Mouse (Mus musculus) liver, adult 2 months (tissue): ENCODE data around the gene Nfyc. TPM values are rescaled to one million over a fixed set of nuclear protein-coding genes. Genes with fewer than 3 reads are reported as not detected.

Experiments used
- DNase-seq: peaks from one replicate; pipeline ENCODE4 v3.0.0-alpha.2; 2011; ENCODE audit warnings: low read depth, low spot score; ENCODE audit errors: extremely low read depth
- H3K27ac ChIP-seq: fragments of 200-500 bp; replicated peaks from 2 replicates; pipeline ENCODE4 v1.5.1; 2012; ENCODE audit warnings: low read depth, mild to moderate bottlenecking, control low read depth, inconsistent platforms, low read length; ENCODE audit not compliant: insufficient read depth
- H3K27me3 ChIP-seq: fragments of 200-500 bp; 2 replicates; pipeline ENCODE4 v1.6.1; 2012; ENCODE audit warnings: mild to moderate bottlenecking, moderate library complexity, low read length, inconsistent platforms; ENCODE audit not compliant: control insufficient read depth, insufficient read depth
- H3K36me3 ChIP-seq: fragments of 200-500 bp; 2 replicates; pipeline ENCODE4 v1.6.1; 2012; ENCODE audit warnings: low read length, inconsistent platforms; ENCODE audit not compliant: control insufficient read depth, insufficient read depth
- H3K4me1 ChIP-seq: fragments of 200-500 bp; 2 replicates; pipeline ENCODE4 v1.6.1; 2011; ENCODE audit warnings: low read length; ENCODE audit not compliant: control insufficient read depth, insufficient read depth
- H3K4me3 ChIP-seq: fragments of 200-500 bp; 2 replicates; pipeline ENCODE4 v1.5.1; 2011; ENCODE audit warnings: low read depth, mild to moderate bottlenecking, control low read depth, low read length, moderate library complexity; ENCODE audit not compliant: insufficient read depth
- H3K79me2 ChIP-seq: fragments of 200-500 bp; 2 replicates; pipeline ENCODE4 v1.6.1; 2012; ENCODE audit warnings: inconsistent platforms, mild to moderate bottlenecking, low read length, moderate library complexity; ENCODE audit not compliant: control insufficient read depth, insufficient read depth
- H3K9ac ChIP-seq: fragments of 200-500 bp; 2 replicates; pipeline ENCODE4 v1.6.1; 2012; ENCODE audit warnings: low read depth, mild to moderate bottlenecking, control low read depth, inconsistent platforms, low read length
- CTCF ChIP-seq: fragments of 200-500 bp; IDR thresholded peaks from 2 replicates; pipeline ENCODE4 v1.5.1; 2011; ENCODE audit warnings: low read depth, low read length, control low read depth
- POLR2A ChIP-seq: fragments of 200-500 bp; IDR thresholded peaks from 2 replicates; pipeline ENCODE4 v1.6.1; 2011; ENCODE audit warnings: low read length, control low read depth; ENCODE audit not compliant: insufficient read depth; ENCODE audit errors: extremely low read depth
- WGBS: fragments of 180-500 bp; shearing (Covaris S2); methylation state at CpG from one replicate; pipeline ENCODE4 v1.1.7; 2018; 5-methylcytosine and 5-hydroxymethylcytosine counted together
- polyA plus RNA-seq: library from polyadenylated mRNA; depleted of rRNA; stranded (reverse); fragments of >200 nt; gene quantifications from 2 replicates; pipeline ENCODE4 v1.2.3, GENCODE M21; 2012
- total RNA-seq: library from RNA; depleted of rRNA; stranded (reverse); fragments of >200 nt; gene quantifications from 2 replicates; pipeline ENCODE4 v1.2.3, GENCODE M21; 2014

The Nfyc gene
- total and polyA plus RNA-seq, 2 experiments, result 21.5 to 73.6 TPM

DNA sequence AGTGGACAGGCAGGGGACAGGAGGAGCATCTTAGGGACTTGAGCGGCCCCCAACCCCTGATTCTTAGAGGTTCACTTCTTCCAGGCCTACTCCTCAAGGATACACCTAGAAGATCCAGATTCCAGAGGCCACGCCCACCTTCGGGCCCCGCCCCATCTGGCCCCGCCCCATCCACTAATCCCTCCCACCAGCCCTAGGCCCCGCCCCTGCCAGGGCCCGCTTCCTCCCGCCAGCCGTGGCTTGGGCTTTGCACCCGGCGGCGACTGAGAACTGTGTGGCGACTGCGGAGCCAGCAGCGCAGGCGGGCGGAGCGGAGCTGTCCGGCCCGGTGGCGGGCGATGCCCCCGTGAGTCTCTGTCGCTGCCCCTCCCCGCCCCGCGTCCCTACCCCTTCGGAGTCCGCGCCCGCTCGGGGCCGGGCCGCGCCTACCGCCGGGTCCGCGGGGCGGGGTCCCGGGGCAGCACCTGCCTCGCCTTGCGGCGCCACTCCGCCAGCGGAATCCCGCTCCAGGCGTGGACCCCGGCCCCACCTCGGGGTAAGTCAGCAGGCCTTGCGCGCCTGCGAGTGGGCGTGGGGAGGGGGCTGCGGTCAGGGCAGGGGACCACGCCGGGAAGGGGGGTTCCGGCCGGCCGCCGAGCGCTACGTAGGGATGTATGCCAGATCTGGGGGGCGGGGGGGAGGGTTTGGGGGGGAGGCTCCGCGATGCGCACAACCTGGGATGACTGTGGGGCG lies 23.4 kb upstream of the Nfyc start, which contains the start of gene Rims3:
Gene Rims3, plus strand, starts transcription at position 229 of the 732 bp plus-strand sequence.
- Histone ChIP-seq H3K4me1 (no peaks in the 10 kb centered on the region), H3K27me3 (peaks cover 6% of the 10 kb centered on the region; the same call in 1 of the 2 replicates), H3K79me2 (no peaks in the 10 kb centered on the region), H3K27ac (no peak within 1 kb of the TSS), H3K4me3 (peak within 1 kb of the TSS; percentile 63), H3K36me3 (no peaks in the 10 kb centered on the region), H3K9ac (peak within 1 kb of the TSS; percentile 71)
- TF ChIP-seq CTCF (no peak), POLR2A (no peak)
- no peak for DNase-seq
- whole genome bisulfite sequencing, result 7% methylated on average over 37 of the region's 68 CpGs

DNA sequence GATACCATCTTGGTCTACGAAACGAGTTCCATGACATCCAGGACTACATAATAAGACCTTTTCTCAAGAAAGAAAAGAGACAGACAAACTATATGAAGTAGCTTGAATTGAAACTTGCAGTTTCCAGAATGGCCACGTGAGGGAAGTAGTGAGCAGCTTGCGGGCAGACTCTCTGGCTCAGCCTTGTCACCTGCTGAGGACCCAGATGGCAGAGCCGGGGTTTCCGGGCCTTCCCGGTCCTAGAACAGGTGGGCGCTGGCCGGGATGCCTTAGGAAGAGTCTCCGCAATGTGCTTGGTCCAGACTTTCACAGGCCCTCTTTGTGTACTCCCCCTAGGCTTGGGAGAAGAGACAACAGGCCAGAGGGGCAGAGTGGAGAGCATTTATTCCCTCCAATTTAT lies 19.6 kb upstream of the Nfyc start:
- no peak overlapping the region for H3K27ac ChIP-seq
- H3K4me3 ChIP-seq, result no peak overlapping the region
- no peaks in the 10 kb centered on the region for H3K79me2 ChIP-seq
- H3K9ac ChIP-seq, result no peak overlapping the region
- H3K4me1 ChIP-seq, result no peaks in the 10 kb centered on the region
- WGBS, result 3% methylated on average over 10 of the region's 10 CpGs
- no peaks in the 10 kb centered on the region for H3K36me3 ChIP-seq
- DNase-seq, result peak; percentile 23
- peaks cover 6% of the 10 kb centered on the region; the same call in 1 of the 2 replicates for H3K27me3 ChIP-seq
- TF ChIP-seq POLR2A (no peak), CTCF (peak; percentile 85)

DNA sequence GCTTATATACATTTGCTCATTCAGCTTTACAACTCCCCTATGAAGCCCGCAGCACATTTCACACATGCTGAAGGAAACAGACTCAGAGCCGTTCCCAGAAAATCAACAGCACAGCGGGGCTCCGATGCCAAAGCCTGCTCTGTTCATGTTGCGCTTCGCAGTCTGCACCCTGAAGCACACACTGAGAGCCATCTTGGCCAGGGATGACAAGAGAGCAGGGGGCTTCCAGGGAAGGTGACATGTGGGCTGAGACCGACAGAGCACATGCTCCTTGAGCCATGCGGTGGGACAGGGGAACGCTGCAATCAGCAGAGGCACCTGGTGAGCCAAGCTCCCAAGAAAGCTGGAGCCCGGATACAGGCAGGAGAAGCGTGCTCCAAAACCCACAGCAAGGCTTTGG lies 18.1 kb upstream of the Nfyc start:
- H3K9ac ChIP-seq, result no peak overlapping the region
- no peaks in the 10 kb centered on the region for H3K79me2 ChIP-seq
- H3K27me3 ChIP-seq, result peaks cover 3% of the 10 kb centered on the region; the same call in 1 of the 2 replicates
- H3K27ac ChIP-seq, result no peak overlapping the region
- TF ChIP-seq POLR2A (no peak), CTCF (no peak)
- no peaks in the 10 kb centered on the region for H3K36me3 ChIP-seq
- no peak for DNase-seq
- no peaks in the 10 kb centered on the region for H3K4me1 ChIP-seq
- no peak overlapping the region for H3K4me3 ChIP-seq
- 66% methylated on average over 11 of the region's 11 CpGs for WGBS

DNA sequence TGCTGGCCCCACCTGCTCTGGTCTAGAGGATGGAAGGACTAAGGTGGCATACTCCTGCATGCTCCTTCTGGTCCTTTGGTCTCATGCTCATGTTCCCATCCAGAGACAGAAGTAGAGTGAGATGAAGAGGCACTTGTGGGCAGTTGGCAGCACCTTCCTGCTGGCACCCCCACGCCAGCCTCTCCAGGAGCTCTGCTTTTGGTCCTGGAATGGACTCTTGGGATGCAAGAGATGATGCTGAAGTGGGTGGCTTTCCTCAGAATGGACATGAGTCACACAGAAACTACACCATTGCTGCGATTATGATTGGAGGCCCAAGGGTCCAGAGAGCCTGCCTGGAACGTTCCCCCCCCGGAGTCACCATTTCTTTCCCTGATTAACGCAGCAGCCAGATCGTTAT lies 17.5 kb upstream of the Nfyc start:
- no peaks in the 10 kb centered on the region for H3K27me3 ChIP-seq
- H3K79me2 ChIP-seq, result no peaks in the 10 kb centered on the region
- no peak overlapping the region for H3K27ac ChIP-seq
- no peaks in the 10 kb centered on the region for H3K4me1 ChIP-seq
- no peak for DNase-seq
- no peak overlapping the region for H3K4me3 ChIP-seq
- TF ChIP-seq CTCF (no peak), POLR2A (no peak)
- WGBS, result 71% methylated on average over 6 of the region's 6 CpGs
- no peak overlapping the region for H3K9ac ChIP-seq
- no peaks in the 10 kb centered on the region for H3K36me3 ChIP-seq

DNA sequence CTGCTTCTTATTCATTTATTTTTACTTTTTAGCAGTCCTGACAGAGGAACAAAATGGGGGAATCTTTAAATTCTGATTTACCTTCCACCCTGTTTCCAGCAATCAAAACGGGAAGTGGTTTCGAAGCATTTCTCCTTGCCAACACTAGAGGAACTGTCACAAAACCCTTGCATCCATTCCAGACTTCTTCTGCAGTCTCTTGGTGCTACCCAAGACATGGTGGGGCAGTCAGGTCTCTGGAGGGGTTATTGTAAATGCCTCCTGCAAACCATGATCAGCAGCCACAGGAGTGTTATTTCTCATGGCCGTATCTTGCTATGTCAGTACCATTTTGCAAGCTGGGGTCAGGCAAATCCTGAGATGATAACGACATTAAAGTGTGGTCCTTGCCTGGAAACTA lies 13.7 kb upstream of the Nfyc start:
- TF ChIP-seq POLR2A, result no peak
- no peak for TF ChIP-seq CTCF
- Histone ChIP-seq H3K4me1 (no peaks in the 10 kb centered on the region), H3K4me3 (no peak overlapping the region), H3K9ac (no peak overlapping the region), H3K79me2 (no peaks in the 10 kb centered on the region), H3K36me3 (no peaks in the 10 kb centered on the region), H3K27ac (no peak overlapping the region), H3K27me3 (no peaks in the 10 kb centered on the region)
- 70% methylated on average over 4 of the region's 4 CpGs for WGBS
- DNase-seq, result no peak

DNA sequence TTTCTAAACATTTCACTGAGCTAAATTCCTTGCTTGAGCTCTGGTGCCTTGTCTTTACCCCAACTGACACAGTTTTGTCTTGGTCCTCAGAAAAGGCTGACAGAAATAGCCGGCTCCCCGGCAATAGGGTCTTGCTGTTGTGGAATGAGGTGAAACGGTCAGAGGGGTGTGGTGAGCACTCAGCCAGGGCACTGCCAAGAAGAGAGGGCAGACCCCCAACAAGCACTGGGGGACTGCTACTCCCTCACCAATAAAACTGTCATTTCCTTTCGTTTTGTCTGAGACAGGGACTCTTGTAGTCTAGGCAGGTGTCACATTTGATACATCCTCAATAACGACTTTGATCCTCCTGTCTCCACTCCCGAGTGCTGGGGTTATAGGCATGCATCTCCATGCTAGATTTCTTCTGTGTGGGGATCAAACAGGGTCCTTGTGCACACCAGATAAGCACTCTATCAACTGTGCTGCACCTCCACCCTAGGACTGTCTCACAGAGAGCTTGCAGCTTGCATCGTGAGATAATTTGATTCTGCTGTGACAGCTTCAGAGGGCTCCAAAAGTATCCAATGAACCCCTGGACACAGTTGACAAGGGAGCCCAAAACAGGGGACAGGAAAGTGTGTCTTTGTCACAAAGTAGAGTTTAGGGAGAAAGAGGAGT lies 13.2 kb upstream of the Nfyc start:
- no peak for DNase-seq
- no peaks in the 10 kb centered on the region for H3K4me1 ChIP-seq
- TF ChIP-seq CTCF (no peak), POLR2A (no peak)
- no peak overlapping the region for H3K27ac ChIP-seq
- no peak overlapping the region for H3K9ac ChIP-seq
- WGBS, result 63% methylated on average over 7 of the region's 7 CpGs
- H3K4me3 ChIP-seq, result no peak overlapping the region
- H3K36me3 ChIP-seq, result no peaks in the 10 kb centered on the region
- no peaks in the 10 kb centered on the region for H3K27me3 ChIP-seq
- no peaks in the 10 kb centered on the region for H3K79me2 ChIP-seq
